Mouse (Mus musculus): ENCODE data around the gene Wdr91. TPM values are rescaled to one million over a fixed set of nuclear protein-coding genes. Genes with fewer than 3 reads are reported as not detected.

Wdr91 gene
- 1.2 TPM for polyA plus RNA-seq (2014; fragmentation: Illumina TruSeq; extraction: RNeasy Lipid Tissue Mini Kit (QIAGEN cat#74804); ENCODE audit: low read depth, low replicate concordance)

GRCm38 (mm10) chr6:34910371-34911219, at the start of gene Wdr91:
TSS of gene Wdr91 (minus strand) at chr6:34910876.

GRCm38 (mm10) chr6:34919956-34920355, 9.3 kb upstream of the Wdr91 start, which contains the start of gene Stra8:
TSS of gene Stra8 (plus strand) at chr6:34920163.

GRCm38 (mm10) chr6:34877509-34878321, 33.0 kb downstream of the Wdr91 start, which contains the start of gene Cyren:
TSS of gene Cyren (minus strand) at chr6:34878060.

GRCm38 (mm10) chr6:34862791-34863403, 47.8 kb downstream of the Wdr91 start, which contains the start of gene Tmem140:
TSS of gene Tmem140 (plus strand) at chr6:34863146.

Other genes with a start within 250 kb of the Wdr91 start
- gene Agbl3, start 130.4 kb downstream of the Wdr91 start, polyA plus RNA-seq (2014; fragmentation: Illumina TruSeq; extraction: RNeasy Lipid Tissue Mini Kit (QIAGEN cat#74804); ENCODE audit: low read depth, low replicate concordance): 138 TPM
- 0.71 TPM for gene Tmem140, start 47.7 kb downstream of the Wdr91 start, polyA plus RNA-seq (2014; fragmentation: Illumina TruSeq; extraction: RNeasy Lipid Tissue Mini Kit (QIAGEN cat#74804); ENCODE audit: low read depth, low replicate concordance)
- gene Cyren, start 32.8 kb downstream of the Wdr91 start, polyA plus RNA-seq (2014; fragmentation: Illumina TruSeq; extraction: RNeasy Lipid Tissue Mini Kit (QIAGEN cat#74804); ENCODE audit: low read depth, low replicate concordance): 0.41 TPM
- gene Stra8, start 9.3 kb upstream of the Wdr91 start, polyA plus RNA-seq (2014; fragmentation: Illumina TruSeq; extraction: RNeasy Lipid Tissue Mini Kit (QIAGEN cat#74804); ENCODE audit: low read depth, low replicate concordance): 28.0 TPM
- 0.20 TPM for gene Slc23a4, start 77.5 kb upstream of the Wdr91 start, polyA plus RNA-seq (2014; fragmentation: Illumina TruSeq; extraction: RNeasy Lipid Tissue Mini Kit (QIAGEN cat#74804); ENCODE audit: low read depth, low replicate concordance)
- 137 TPM for gene Cnot4, start 222.8 kb upstream of the Wdr91 start, polyA plus RNA-seq (2014; fragmentation: Illumina TruSeq; extraction: RNeasy Lipid Tissue Mini Kit (QIAGEN cat#74804); ENCODE audit: low read depth, low replicate concordance)

Data from testis, adult 10 weeks (tissue).